Mouse (Mus musculus) small intestine, adult 2 months (tissue): ENCODE data around the gene Ufsp1.

Source experiments
- CTCF ChIP-seq: fragments of 200-500 bp; IDR thresholded peaks from 2 replicates; pipeline ENCODE4 v1.5.1; 2012; ENCODE audit warnings: low read depth, mild to moderate bottlenecking, control low read depth, inconsistent platforms, low read length, moderate library complexity, mixed read lengths; ENCODE audit not compliant: insufficient replicate concordance, insufficient read length; ENCODE audit errors: extremely low read depth
- POLR2A ChIP-seq: fragments of 200-500 bp; IDR thresholded peaks from 2 replicates; pipeline ENCODE4 v1.6.1; 2012; ENCODE audit warnings: low read depth, mild to moderate bottlenecking, control low read depth, inconsistent platforms, low read length, moderate library complexity

- TF ChIP-seq CTCF, result no peak
- no peak for TF ChIP-seq POLR2A
These were observed 9.7 kb downstream of the Ufsp1 start for GRCm38 (mm10) chr5:137304165-137304564.
